Mouse (Mus musculus): ENCODE data around the gene Pdik1l. TPM values are rescaled to one million over a fixed set of nuclear protein-coding genes. Genes with fewer than 3 reads are reported as not detected.
A peak's percentile ranks its signal among the peaks of the same experiment; 100 is the strongest.

The Pdik1l gene
- polyA plus RNA-seq, 1 experiment from 2014 or later: 24.4 TPM

- under 1% methylated on average over 13 of the region's 13 CpGs for WGBS
- no peaks in the 10 kb centered on the region for H3K9me3 ChIP-seq (replicated peaks; ENCODE audit: control insufficient read depth, low read length)
- H3K4me2 ChIP-seq (ENCODE audit: low read depth, low read length): peak within 1 kb of the TSS; percentile 95
- H3K27me3 ChIP-seq (ENCODE audit: control insufficient read depth, insufficient read depth, low read length): peaks cover 31% of the 10 kb centered on the region
- peak; percentile 62 for DNase-seq (ENCODE audit: low spot score)
- ATAC-seq (replicated peaks; ENCODE audit: insufficient number of reproducible peaks, low FRiP score, low TSS enrichment, low read depth): no peak
- H3K4me1 ChIP-seq (ENCODE audit: control insufficient read depth, insufficient read depth, low read length): peaks cover 22% of the 10 kb centered on the region
- no peak within 1 kb of the TSS for H3K27ac ChIP-seq (replicated peaks; ENCODE audit: low read depth, low read length)
- peak within 1 kb of the TSS; percentile 33 for H3K9ac ChIP-seq (replicated peaks; ENCODE audit: low read length)
- peak within 1 kb of the TSS; percentile 50 for H3K4me3 ChIP-seq (ENCODE audit: low read depth, low read length)
- H3K36me3 ChIP-seq (replicated peaks; ENCODE audit: control insufficient read depth, insufficient read depth, low read depth, low read length): no peaks in the 10 kb centered on the region
Measured at GRCm38 (mm10) chr4:134253722-134254324, 33.9 kb downstream of the Pdik1l start, which contains the start of gene Grrp1. TSS of gene Grrp1 (minus strand) at chr4:134254106.

- Histone ChIP-seq H3K9me3 (replicated peaks; ENCODE audit: control insufficient read depth, low read length) (no peaks in the 10 kb centered on the region), H3K4me1 (ENCODE audit: control insufficient read depth, insufficient read depth, low read length) (peaks cover 22% of the 10 kb centered on the region), H3K9ac (replicated peaks; ENCODE audit: low read length) (peak overlapping the region; percentile 33), H3K27ac (replicated peaks; ENCODE audit: low read depth, low read length) (no peak overlapping the region), H3K36me3 (replicated peaks; ENCODE audit: control insufficient read depth, insufficient read depth, low read depth, low read length) (no peaks in the 10 kb centered on the region), H3K27me3 (ENCODE audit: control insufficient read depth, insufficient read depth, low read length) (peaks cover 31% of the 10 kb centered on the region), H3K4me3 (ENCODE audit: low read depth, low read length) (peak overlapping the region; percentile 50), H3K4me2 (ENCODE audit: low read depth, low read length) (peak overlapping the region; percentile 95)
- WGBS: 6% methylated on average over 15 of the region's 15 CpGs
- ATAC-seq (replicated peaks; ENCODE audit: insufficient number of reproducible peaks, low FRiP score, low TSS enrichment, low read depth) (no peak), DNase-seq (ENCODE audit: low spot score) (no peak)
Measured at GRCm38 (mm10) chr4:134252911-134253721, 34.6 kb downstream of the Pdik1l start.

GRCm38 (mm10) chr4:134252131-134252910, 35.4 kb downstream of the Pdik1l start:
- H3K27me3 ChIP-seq (ENCODE audit: control insufficient read depth, insufficient read depth, low read length): peaks cover 35% of the 10 kb centered on the region
- no peaks in the 10 kb centered on the region for H3K9me3 ChIP-seq (replicated peaks; ENCODE audit: control insufficient read depth, low read length)
- no peak for ATAC-seq (replicated peaks; ENCODE audit: insufficient number of reproducible peaks, low FRiP score, low TSS enrichment, low read depth)
- H3K36me3 ChIP-seq (replicated peaks; ENCODE audit: control insufficient read depth, insufficient read depth, low read depth, low read length): no peaks in the 10 kb centered on the region
- DNase-seq (ENCODE audit: low spot score): peak; percentile 36
- 4% methylated on average over 22 of the region's 22 CpGs for WGBS
- peak overlapping the region; percentile 50 for H3K4me3 ChIP-seq (ENCODE audit: low read depth, low read length)
- no peak overlapping the region for H3K27ac ChIP-seq (replicated peaks; ENCODE audit: low read depth, low read length)
- peak overlapping the region; percentile 75 for H3K9ac ChIP-seq (replicated peaks; ENCODE audit: low read length)
- peak overlapping the region; percentile 95 for H3K4me2 ChIP-seq (ENCODE audit: low read depth, low read length)
- peaks cover 22% of the 10 kb centered on the region for H3K4me1 ChIP-seq (ENCODE audit: control insufficient read depth, insufficient read depth, low read length)

GRCm38 (mm10) chr4:134251241-134252130, 36.2 kb downstream of the Pdik1l start:
- Histone ChIP-seq H3K27ac (replicated peaks; ENCODE audit: low read depth, low read length) (no peak overlapping the region), H3K9me3 (replicated peaks; ENCODE audit: control insufficient read depth, low read length) (no peaks in the 10 kb centered on the region), H3K4me1 (ENCODE audit: control insufficient read depth, insufficient read depth, low read length) (peaks cover 15% of the 10 kb centered on the region), H3K4me3 (ENCODE audit: low read depth, low read length) (peak overlapping the region; percentile 50), H3K4me2 (ENCODE audit: low read depth, low read length) (peak overlapping the region; percentile 95), H3K36me3 (replicated peaks; ENCODE audit: control insufficient read depth, insufficient read depth, low read depth, low read length) (no peaks in the 10 kb centered on the region), H3K9ac (replicated peaks; ENCODE audit: low read length) (peak overlapping the region; percentile 75), H3K27me3 (ENCODE audit: control insufficient read depth, insufficient read depth, low read length) (peaks cover 35% of the 10 kb centered on the region)
- ATAC-seq (replicated peaks; ENCODE audit: insufficient number of reproducible peaks, low FRiP score, low TSS enrichment, low read depth): no peak
- DNase-seq (ENCODE audit: low spot score): peak; percentile 63
- WGBS: under 1% methylated on average over 77 of the region's 91 CpGs

- 8% methylated on average over 10 of the region's 10 CpGs for WGBS
Measured at GRCm38 (mm10) chr4:134250930-134251240, 36.8 kb downstream of the Pdik1l start.

GRCm38 (mm10) chr4:134250116-134250929, 37.4 kb downstream of the Pdik1l start:
- peaks cover 35% of the 10 kb centered on the region for H3K27me3 ChIP-seq (ENCODE audit: control insufficient read depth, insufficient read depth, low read length)
- H3K4me1 ChIP-seq (ENCODE audit: control insufficient read depth, insufficient read depth, low read length): peaks cover 10% of the 10 kb centered on the region
- no peak overlapping the region for H3K9ac ChIP-seq (replicated peaks; ENCODE audit: low read length)
- H3K27ac ChIP-seq (replicated peaks; ENCODE audit: low read depth, low read length): no peak overlapping the region
- ATAC-seq (replicated peaks; ENCODE audit: insufficient number of reproducible peaks, low FRiP score, low TSS enrichment, low read depth): no peak
- DNase-seq (ENCODE audit: low spot score): peak; percentile 22
- H3K36me3 ChIP-seq (replicated peaks; ENCODE audit: control insufficient read depth, insufficient read depth, low read depth, low read length): no peaks in the 10 kb centered on the region
- peak overlapping the region; percentile 95 for H3K4me2 ChIP-seq (ENCODE audit: low read depth, low read length)
- 5% methylated on average over 27 of the region's 27 CpGs for WGBS
- no peaks in the 10 kb centered on the region for H3K9me3 ChIP-seq (replicated peaks; ENCODE audit: control insufficient read depth, low read length)
- H3K4me3 ChIP-seq (ENCODE audit: low read depth, low read length): peak overlapping the region; percentile 27

More at GRCm38 (mm10) chr4:134250930-134251240, 36.8 kb downstream of the Pdik1l start:
- H3K36me3 ChIP-seq (replicated peaks; ENCODE audit: control insufficient read depth, insufficient read depth, low read depth, low read length): no peaks in the 10 kb centered on the region
- peaks cover 10% of the 10 kb centered on the region for H3K4me1 ChIP-seq (ENCODE audit: control insufficient read depth, insufficient read depth, low read length)
- peak overlapping the region; percentile 75 for H3K9ac ChIP-seq (replicated peaks; ENCODE audit: low read length)
- ATAC-seq (replicated peaks; ENCODE audit: insufficient number of reproducible peaks, low FRiP score, low TSS enrichment, low read depth): no peak
- DNase-seq (ENCODE audit: low spot score): no peak
- peaks cover 35% of the 10 kb centered on the region for H3K27me3 ChIP-seq (ENCODE audit: control insufficient read depth, insufficient read depth, low read length)
- no peaks in the 10 kb centered on the region for H3K9me3 ChIP-seq (replicated peaks; ENCODE audit: control insufficient read depth, low read length)
- peak overlapping the region; percentile 95 for H3K4me2 ChIP-seq (ENCODE audit: low read depth, low read length)
- H3K4me3 ChIP-seq (ENCODE audit: low read depth, low read length): peak overlapping the region; percentile 50
- no peak overlapping the region for H3K27ac ChIP-seq (replicated peaks; ENCODE audit: low read depth, low read length)

GRCm38 (mm10) chr4:134249651-134250050, 38.0 kb downstream of the Pdik1l start:
- H3K4me3 ChIP-seq (ENCODE audit: low read depth, low read length): peak overlapping the region; percentile 27
- DNase-seq (ENCODE audit: low spot score) (peak; percentile 86), ATAC-seq (replicated peaks; ENCODE audit: insufficient number of reproducible peaks, low FRiP score, low TSS enrichment, low read depth) (0 out of 2 replicates have a peak, but pooled peaks have one; percentile 35)
- H3K27ac ChIP-seq (replicated peaks; ENCODE audit: low read depth, low read length): no peak overlapping the region
- WGBS: under 1% methylated on average over 30 of the region's 30 CpGs
- H3K36me3 ChIP-seq (replicated peaks; ENCODE audit: control insufficient read depth, insufficient read depth, low read depth, low read length): no peaks in the 10 kb centered on the region
- H3K9ac ChIP-seq (replicated peaks; ENCODE audit: low read length): no peak overlapping the region
- H3K9me3 ChIP-seq (replicated peaks; ENCODE audit: control insufficient read depth, low read length): no peaks in the 10 kb centered on the region
- H3K4me1 ChIP-seq (ENCODE audit: control insufficient read depth, insufficient read depth, low read length): peaks cover 8% of the 10 kb centered on the region
- peaks cover 35% of the 10 kb centered on the region for H3K27me3 ChIP-seq (ENCODE audit: control insufficient read depth, insufficient read depth, low read length)
- H3K4me2 ChIP-seq (ENCODE audit: low read depth, low read length): peak overlapping the region; percentile 68

Measured in embryonic facial prominence, embryonic 11.5 days (tissue).